Mouse (Mus musculus): ENCODE data around the gene Pemt. TPM values are rescaled to one million over a fixed set of nuclear protein-coding genes. Genes with fewer than 3 reads are reported as not detected.

The Pemt gene
- polyA plus RNA-seq, 2 experiments = 5.4 to 7.2 TPM

DNA sequence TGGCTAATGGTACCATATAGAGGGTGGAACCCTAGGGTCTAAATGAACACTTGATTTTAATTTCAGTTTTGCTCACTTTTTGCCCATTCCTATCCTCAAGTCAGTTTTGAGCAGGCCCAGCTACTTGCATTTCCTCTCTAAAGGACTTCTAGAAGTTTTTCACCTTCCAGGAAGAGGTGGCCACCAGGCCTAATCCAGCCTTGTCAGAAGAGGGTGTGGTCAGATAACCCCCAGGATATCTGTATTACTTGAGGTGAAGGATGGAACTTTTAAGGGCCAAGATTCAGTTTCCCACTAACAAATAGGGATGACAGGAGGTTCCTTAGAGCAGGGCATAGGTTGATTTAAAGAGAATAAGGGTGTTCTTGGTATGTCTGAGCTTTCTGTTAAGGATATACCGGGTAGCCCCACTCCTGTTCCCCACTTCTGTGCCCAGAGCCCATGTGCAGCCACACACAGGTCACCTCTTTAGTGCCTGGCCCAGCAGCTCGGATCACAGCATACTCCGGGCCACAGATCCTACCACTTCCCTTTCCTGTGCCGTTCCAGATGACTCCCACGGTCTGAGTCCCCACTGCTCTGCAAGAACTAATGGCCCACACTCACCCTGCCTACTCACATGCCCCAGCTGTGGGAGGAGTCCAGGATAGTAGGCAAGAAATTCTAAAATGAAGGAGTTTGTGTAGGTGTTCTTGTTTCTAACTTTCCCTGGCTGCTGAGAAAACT, 44.6 kb upstream of the Pemt start:
- H3K4me2 ChIP-seq (replicated peaks; ENCODE audit: low read depth, low read length, severe bottlenecking) = no peak overlapping the region
- no peak for DNase-seq (ENCODE audit: low spot score)
- H3K4me3 ChIP-seq (replicated peaks; ENCODE audit: low read length) = no peak overlapping the region
- peaks cover 14% of the 10 kb centered on the region for H3K4me1 ChIP-seq (ENCODE audit: control insufficient read depth, insufficient read depth, low read length)
- TF ChIP-seq POLR2A (IDR thresholded peaks at IDR 0.05; ENCODE audit: borderline replicate concordance, extremely low read depth, insufficient read depth, insufficient read length) = no peak
- H3K36me3 ChIP-seq (ENCODE audit: control insufficient read depth, insufficient read depth, low read length) = no peaks in the 10 kb centered on the region
- H3K27me3 ChIP-seq (ENCODE audit: control insufficient read depth, insufficient read depth, low read length) = no peaks in the 10 kb centered on the region
- no peak overlapping the region for H3K9ac ChIP-seq (ENCODE audit: low read depth, low read length, severe bottlenecking)
- H3K27ac ChIP-seq (replicated peaks; ENCODE audit: low read depth, low read length) = no peak overlapping the region
- no peaks in the 10 kb centered on the region for H3K9me3 ChIP-seq (ENCODE audit: control insufficient read depth, low read length)
- ATAC-seq (ENCODE audit: low FRiP score, low read depth) = no peak
- WGBS = 47% methylated on average over 5 of the region's 5 CpGs

GRCm38 (mm10) chr11:60088947-60089346, 42.7 kb upstream of the Pemt start:
- no peaks in the 10 kb centered on the region for H3K36me3 ChIP-seq (ENCODE audit: control insufficient read depth, insufficient read depth, low read length)
- DNase-seq (ENCODE audit: low spot score) = no peak
- H3K4me2 ChIP-seq (replicated peaks; ENCODE audit: low read depth, low read length, severe bottlenecking) = no peak overlapping the region
- H3K9me3 ChIP-seq (ENCODE audit: control insufficient read depth, low read length) = no peaks in the 10 kb centered on the region
- 36% methylated on average over 4 of the region's 4 CpGs for WGBS
- 0 out of 2 replicates have a peak, but pooled peaks cover 6% of the 10 kb centered on the region for H3K4me1 ChIP-seq (ENCODE audit: control insufficient read depth, insufficient read depth, low read length)
- no peak overlapping the region for H3K27ac ChIP-seq (replicated peaks; ENCODE audit: low read depth, low read length)
- peak; percentile 73 for ATAC-seq (ENCODE audit: low FRiP score, low read depth)
- H3K27me3 ChIP-seq (ENCODE audit: control insufficient read depth, insufficient read depth, low read length) = no peaks in the 10 kb centered on the region
- no peak for TF ChIP-seq POLR2A (IDR thresholded peaks at IDR 0.05; ENCODE audit: borderline replicate concordance, extremely low read depth, insufficient read depth, insufficient read length)
- H3K9ac ChIP-seq (ENCODE audit: low read depth, low read length, severe bottlenecking) = no peak overlapping the region
- no peak overlapping the region for H3K4me3 ChIP-seq (replicated peaks; ENCODE audit: low read length)

- DNase-seq (ENCODE audit: low spot score) (no peak), ATAC-seq (ENCODE audit: low FRiP score, low read depth) (no peak)
- H3K9ac ChIP-seq (ENCODE audit: low read depth, low read length, severe bottlenecking) = no peak overlapping the region
- no peak for TF ChIP-seq POLR2A (IDR thresholded peaks at IDR 0.05; ENCODE audit: borderline replicate concordance, extremely low read depth, insufficient read depth, insufficient read length)
- WGBS = 50% methylated on average over 1 of the region's 1 CpGs
- no peaks in the 10 kb centered on the region for H3K36me3 ChIP-seq (ENCODE audit: control insufficient read depth, insufficient read depth, low read length)
- H3K9me3 ChIP-seq (ENCODE audit: control insufficient read depth, low read length) = no peaks in the 10 kb centered on the region
- H3K27ac ChIP-seq (replicated peaks; ENCODE audit: low read depth, low read length) = no peak overlapping the region
- no peak overlapping the region for H3K4me2 ChIP-seq (replicated peaks; ENCODE audit: low read depth, low read length, severe bottlenecking)
- 0 out of 2 replicates have a peak, but pooled peaks cover 6% of the 10 kb centered on the region for H3K4me1 ChIP-seq (ENCODE audit: control insufficient read depth, insufficient read depth, low read length)
- H3K4me3 ChIP-seq (replicated peaks; ENCODE audit: low read length) = no peak overlapping the region
- H3K27me3 ChIP-seq (ENCODE audit: control insufficient read depth, insufficient read depth, low read length) = no peaks in the 10 kb centered on the region
These were observed 40.4 kb upstream of the Pemt start for GRCm38 (mm10) chr11:60086676-60087075.

DNA sequence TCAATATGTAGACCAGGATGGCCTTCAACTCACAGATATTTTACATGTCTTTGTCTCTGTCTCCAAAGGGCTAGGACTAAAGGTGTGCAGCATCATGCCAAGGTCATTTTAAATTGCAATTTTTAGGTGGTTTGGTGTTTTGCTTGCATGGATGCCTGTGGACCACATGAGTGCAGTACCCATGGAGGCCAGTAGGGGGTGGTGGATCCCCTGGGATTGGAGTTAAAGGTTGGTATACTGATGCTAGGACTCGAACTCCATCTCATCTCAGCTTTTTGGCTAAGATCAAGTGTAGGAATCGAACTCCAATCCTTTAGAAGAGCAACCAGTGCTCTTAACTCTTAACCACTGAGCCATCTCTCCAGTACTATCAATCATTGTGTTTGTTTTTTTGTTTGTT, 38.3 kb upstream of the Pemt start:
- Histone ChIP-seq H3K9me3 (ENCODE audit: control insufficient read depth, low read length) (no peaks in the 10 kb centered on the region), H3K27me3 (ENCODE audit: control insufficient read depth, insufficient read depth, low read length) (no peaks in the 10 kb centered on the region), H3K4me1 (ENCODE audit: control insufficient read depth, insufficient read depth, low read length) (0 out of 2 replicates have a peak, but pooled peaks cover 2% of the 10 kb centered on the region), H3K36me3 (ENCODE audit: control insufficient read depth, insufficient read depth, low read length) (no peaks in the 10 kb centered on the region), H3K27ac (replicated peaks; ENCODE audit: low read depth, low read length) (no peak overlapping the region), H3K4me3 (replicated peaks; ENCODE audit: low read length) (no peak overlapping the region), H3K9ac (ENCODE audit: low read depth, low read length, severe bottlenecking) (no peak overlapping the region), H3K4me2 (replicated peaks; ENCODE audit: low read depth, low read length, severe bottlenecking) (no peak overlapping the region)
- WGBS = 41% methylated on average over 2 of the region's 2 CpGs
- TF ChIP-seq POLR2A (IDR thresholded peaks at IDR 0.05; ENCODE audit: borderline replicate concordance, extremely low read depth, insufficient read depth, insufficient read length) = no peak
- ATAC-seq (ENCODE audit: low FRiP score, low read depth) (no peak), DNase-seq (ENCODE audit: low spot score) (no peak)

DNA sequence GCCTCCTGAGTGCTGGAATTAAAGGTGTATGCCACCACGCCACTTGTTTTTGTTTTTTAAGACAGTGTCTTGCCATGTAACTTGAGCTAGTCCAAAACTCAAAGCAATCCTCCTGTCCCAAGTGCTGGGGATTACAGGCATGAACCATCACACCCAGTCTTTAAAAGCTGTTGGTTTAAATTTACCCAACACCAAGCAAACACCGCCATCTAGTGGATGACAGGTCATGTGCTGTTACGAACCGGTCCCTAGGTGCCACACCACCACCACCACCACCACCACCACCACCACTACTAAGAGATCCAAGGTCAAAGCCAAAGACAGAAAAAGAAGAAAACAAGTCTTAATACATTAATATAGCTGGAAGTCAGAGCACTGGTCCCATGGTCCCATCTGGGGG, 30.5 kb upstream of the Pemt start:
- no peak overlapping the region for H3K4me2 ChIP-seq (replicated peaks; ENCODE audit: low read depth, low read length, severe bottlenecking)
- no peak for ATAC-seq (ENCODE audit: low FRiP score, low read depth)
- WGBS = 6% methylated on average over 4 of the region's 4 CpGs

More for the DNA sequence above, 30.5 kb upstream of the Pemt start:
- Histone ChIP-seq H3K4me3 (replicated peaks; ENCODE audit: low read length) (no peak overlapping the region), H3K9me3 (ENCODE audit: control insufficient read depth, low read length) (no peaks in the 10 kb centered on the region), H3K9ac (ENCODE audit: low read depth, low read length, severe bottlenecking) (no peak overlapping the region), H3K4me1 (ENCODE audit: control insufficient read depth, insufficient read depth, low read length) (no peaks in the 10 kb centered on the region), H3K27me3 (ENCODE audit: control insufficient read depth, insufficient read depth, low read length) (no peaks in the 10 kb centered on the region), H3K27ac (replicated peaks; ENCODE audit: low read depth, low read length) (no peak overlapping the region), H3K36me3 (ENCODE audit: control insufficient read depth, insufficient read depth, low read length) (no peaks in the 10 kb centered on the region)
- no peak for TF ChIP-seq POLR2A (IDR thresholded peaks at IDR 0.05; ENCODE audit: borderline replicate concordance, extremely low read depth, insufficient read depth, insufficient read length)
- DNase-seq (ENCODE audit: low spot score) = peak; percentile 75

All from limb, embryonic 14.5 days (tissue).